Mouse (Mus musculus) liver, embryonic 13.5 days (tissue): Measurements from ENCODE around the gene Grk5. TPM values are rescaled to one million over a fixed set of nuclear protein-coding genes. Genes with fewer than 3 reads are reported as not detected.

Experiments used
- ATAC-seq: fragments of 200-750 bp; cut with Nextera tagmentation; 2 replicates; pipeline ENCODE4 v1.8.0; 2017; ENCODE audit warnings: low read depth, mild to moderate bottlenecking, moderate number of reproducible peaks, moderate library complexity
- DNase-seq: peaks from one replicate; pipeline ENCODE4 v3.0.0; 2022
- H3K27ac ChIP-seq: fragments of 300-500 bp; sonication (generic); 2 replicates; pipeline ENCODE4 v1.5.1; 2015; ENCODE audit warnings: moderate library complexity, mild to moderate bottlenecking, inconsistent platforms
- H3K27me3 ChIP-seq: fragments of 300-500 bp; sonication (generic); 2 replicates; pipeline ENCODE4 v1.6.1; 2015; ENCODE audit warnings: mild to moderate bottlenecking, inconsistent platforms
- H3K36me3 ChIP-seq: fragments of 300-500 bp; sonication (generic); 2 replicates; pipeline ENCODE4 v1.6.1; 2015; ENCODE audit warnings: mild to moderate bottlenecking, inconsistent platforms
- H3K4me1 ChIP-seq: fragments of 300-500 bp; sonication (generic); replicated peaks from 2 replicates; pipeline ENCODE4 v1.6.1; 2015; ENCODE audit warnings: inconsistent platforms
- H3K4me2 ChIP-seq: fragments of 300-500 bp; sonication (generic); 2 replicates; pipeline ENCODE4 v1.6.1; 2015; ENCODE audit warnings: inconsistent platforms, mild to moderate bottlenecking, moderate library complexity
- H3K4me3 ChIP-seq: fragments of 300-500 bp; sonication (generic); replicated peaks from 2 replicates; pipeline ENCODE4 v1.5.1; 2015; ENCODE audit warnings: mild to moderate bottlenecking, inconsistent platforms
- H3K9ac ChIP-seq: fragments of 300-500 bp; sonication (generic); 2 replicates; pipeline ENCODE4 v1.6.1; 2015; ENCODE audit warnings: mild to moderate bottlenecking, inconsistent platforms
- H3K9me3 ChIP-seq: fragments of 300-500 bp; sonication (generic); replicated peaks from 2 replicates; pipeline ENCODE4 v1.6.1; 2016; ENCODE audit warnings: inconsistent platforms
- WGBS: fragments of 180-500 bp; shearing (Covaris S2); methylation state at CpG from one replicate; pipeline ENCODE4 v1.1.7; 2015; ENCODE audit not compliant: insufficient replicate concordance; 5-methylcytosine and 5-hydroxymethylcytosine counted together
- polyA plus RNA-seq: library from polyadenylated mRNA; unstranded; fragments of >200 nt; fragmentation: Nextera tagmentation; extraction: Ambion mirVana; gene quantifications from 2 replicates; pipeline ENCODE4 v1.2.1, GENCODE M21; 2015

The Grk5 gene
- polyA plus RNA-seq, 1 experiment from 2014 or later, result 0.47 TPM

DNA sequence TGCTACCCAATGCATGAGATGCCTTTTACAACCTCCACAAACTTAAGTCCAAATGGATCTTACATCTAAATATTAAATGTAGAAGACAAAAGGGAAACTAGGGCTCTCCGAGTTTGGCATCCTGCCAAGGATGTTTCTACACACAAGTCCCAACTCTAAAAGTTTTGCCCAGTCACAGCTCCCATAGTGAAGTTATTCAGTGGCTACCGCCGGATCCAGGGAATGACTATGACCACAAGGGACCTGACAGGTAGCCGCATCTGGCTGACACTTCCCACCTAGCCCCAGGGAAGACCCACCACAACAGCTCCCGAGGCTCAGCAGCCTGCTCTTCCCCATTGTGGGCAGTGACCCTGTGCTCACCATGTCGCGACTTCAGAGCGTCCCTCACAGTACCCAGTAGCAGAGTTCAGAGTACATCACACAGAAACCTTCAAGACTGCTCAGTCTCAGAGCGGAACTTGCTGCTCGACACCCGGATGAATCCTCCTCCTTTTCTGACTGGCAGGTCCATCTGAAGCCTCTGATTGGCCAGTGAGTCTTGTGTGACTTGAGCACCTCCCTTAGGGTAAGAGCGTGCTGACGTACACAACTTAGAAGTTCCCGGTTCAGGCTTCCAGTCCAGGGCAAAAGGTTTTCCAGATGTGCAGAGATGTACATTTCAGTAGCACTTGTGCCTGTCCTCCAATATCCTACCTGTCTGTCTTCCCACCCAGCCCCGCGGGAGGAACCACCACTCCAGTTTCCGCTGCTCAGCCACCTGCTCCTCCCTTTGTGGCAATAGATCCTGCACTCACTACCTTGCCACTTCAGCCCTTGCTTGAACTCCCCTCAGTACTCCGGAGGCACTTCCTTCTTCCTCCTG is 251.0 kb downstream of the Grk5 start, which contains the start of gene Zfp950:
Zfp950 (minus strand) TSS at position 499 of the 865 bp plus-strand sequence.
- WGBS, result 1% methylated on average over 18 of the region's 18 CpGs
- H3K4me2 ChIP-seq, result peak within 1 kb of the TSS; percentile 71
- peak; percentile 100 for ATAC-seq
- H3K36me3 ChIP-seq, result no peaks in the 10 kb centered on the region
- H3K4me1 ChIP-seq, result peaks cover 24% of the 10 kb centered on the region
- H3K27me3 ChIP-seq, result no peaks in the 10 kb centered on the region
- H3K27ac ChIP-seq, result peak within 1 kb of the TSS; percentile 69; the same call in 1 of the 2 replicates
- DNase-seq, result peak; percentile 81
- H3K9me3 ChIP-seq, result no peaks in the 10 kb centered on the region
- peak within 1 kb of the TSS; percentile 81 for H3K4me3 ChIP-seq
- H3K9ac ChIP-seq, result peak within 1 kb of the TSS; percentile 87

DNA sequence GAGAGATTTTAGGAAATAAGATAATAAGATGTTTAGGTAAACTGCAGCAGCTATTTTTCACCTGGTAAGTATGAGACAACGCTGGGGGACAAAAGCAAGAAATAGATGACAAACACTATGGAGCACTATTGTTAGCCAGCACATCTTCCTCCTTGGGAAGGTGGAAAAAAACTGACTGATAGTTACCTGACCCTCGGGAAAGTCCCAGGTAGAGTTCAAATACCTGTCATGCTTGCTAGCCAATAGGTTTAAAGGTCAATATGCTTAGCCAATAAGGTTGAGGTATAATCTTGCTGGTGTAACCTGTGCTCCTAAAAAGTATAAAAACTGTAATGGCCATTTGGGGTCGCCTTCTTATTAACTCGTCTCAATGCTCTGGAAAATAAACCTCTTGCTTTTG is 251.8 kb downstream of the Grk5 start:
- H3K4me2 ChIP-seq, result peak overlapping the region; percentile 71
- H3K9ac ChIP-seq, result peak overlapping the region; percentile 87
- no peaks in the 10 kb centered on the region for H3K9me3 ChIP-seq
- H3K4me3 ChIP-seq, result peak overlapping the region; percentile 81
- H3K27ac ChIP-seq, result peak overlapping the region; percentile 69; the same call in 1 of the 2 replicates
- H3K4me1 ChIP-seq, result peaks cover 24% of the 10 kb centered on the region
- H3K27me3 ChIP-seq, result no peaks in the 10 kb centered on the region
- DNase-seq (no peak), ATAC-seq (no peak)
- WGBS, result 27% methylated on average over 4 of the region's 4 CpGs
- no peaks in the 10 kb centered on the region for H3K36me3 ChIP-seq

Other genes starting within 250 kb of the Grk5 start
- 0.91 and 1.1 TPM in 2 replicates for gene Nanos1, start 133.8 kb upstream of the Grk5 start, polyA plus RNA-seq
- gene Eif3a, start 99.1 kb upstream of the Grk5 start, polyA plus RNA-seq, result 109 and 129 TPM in 2 replicates
- gene Fam45a, start 78.2 kb upstream of the Grk5 start, polyA plus RNA-seq, result 21.9 and 26.8 TPM in 2 replicates
- 1.0 and 1.2 TPM in 2 replicates for gene Sfxn4, start 28.3 kb upstream of the Grk5 start, polyA plus RNA-seq
- 405 and 440 TPM in 2 replicates for gene Prdx3, start 15.2 kb upstream of the Grk5 start, polyA plus RNA-seq